Mouse (Mus musculus): Measurements from ENCODE around the gene Mrgprd. TPM values are rescaled to one million over a fixed set of nuclear protein-coding genes. Genes with fewer than 3 reads are reported as not detected.

Mrgprd gene
- total and polyA plus RNA-seq, 2 experiments from 2014 or later, result not detected

GRCm38 (mm10) chr7:145283487-145284187 lies 31.0 kb upstream of the Mrgprd start, which contains the start of gene Tpcn2:
TSS of gene Tpcn2 (minus strand) at chr7:145284011.
- H3K9ac ChIP-seq (replicated peaks; ENCODE audit: low read length), result peak within 1 kb of the TSS; percentile 47
- 3% methylated on average over 18 of the region's 18 CpGs for WGBS

GRCm38 (mm10) chr7:145284293-145284692 lies 30.3 kb upstream of the Mrgprd start:
- peak overlapping the region; percentile 44 for H3K4me3 ChIP-seq (ENCODE audit: low read length)
- H3K4me1 ChIP-seq (ENCODE audit: insufficient read depth, low read length), result 0 out of 2 replicates have a peak, but pooled peaks cover 5% of the 10 kb centered on the region

More at GRCm38 (mm10) chr7:145283487-145284187, 31.0 kb upstream of the Mrgprd start, which contains the start of gene Tpcn2:
- DNase-seq (ENCODE audit: low spot score) (peak; percentile 96), ATAC-seq (peak; percentile 94)
- Histone ChIP-seq H3K9me3 (ENCODE audit: low read length) (no peaks in the 10 kb centered on the region), H3K27me3 (ENCODE audit: insufficient read depth, low read length) (no peaks in the 10 kb centered on the region), H3K4me1 (ENCODE audit: insufficient read depth, low read length) (0 out of 2 replicates have a peak, but pooled peaks cover 5% of the 10 kb centered on the region), H3K36me3 (ENCODE audit: insufficient read depth, low read length) (no peaks in the 10 kb centered on the region), H3K4me3 (ENCODE audit: low read length) (peak within 1 kb of the TSS; percentile 44), H3K27ac (no peak within 1 kb of the TSS), H3K4me2 (ENCODE audit: low read depth, low read length) (peak within 1 kb of the TSS; percentile 64)
- TF ChIP-seq CTCF (IDR thresholded peaks at IDR 0.05; ENCODE audit: low read depth), result peak; percentile 81

GRCm38 (mm10) chr7:145285476-145285875 lies 29.2 kb upstream of the Mrgprd start:
- ATAC-seq, result no peak
- no peak overlapping the region for H3K4me3 ChIP-seq (ENCODE audit: low read length)
- H3K9me3 ChIP-seq (ENCODE audit: low read length), result no peaks in the 10 kb centered on the region
- no peaks in the 10 kb centered on the region for H3K36me3 ChIP-seq (ENCODE audit: insufficient read depth, low read length)
- no peaks in the 10 kb centered on the region for H3K27me3 ChIP-seq (ENCODE audit: insufficient read depth, low read length)
- H3K27ac ChIP-seq, result no peak overlapping the region
- 77% methylated on average over 4 of the region's 4 CpGs for WGBS
- DNase-seq (ENCODE audit: low spot score), result no peak
- no peak overlapping the region for H3K9ac ChIP-seq (replicated peaks; ENCODE audit: low read length)
- TF ChIP-seq CTCF (IDR thresholded peaks at IDR 0.05; ENCODE audit: low read depth), result no peak
- no peak overlapping the region for H3K4me2 ChIP-seq (ENCODE audit: low read depth, low read length)
- H3K4me1 ChIP-seq (ENCODE audit: insufficient read depth, low read length), result 0 out of 2 replicates have a peak, but pooled peaks cover 5% of the 10 kb centered on the region

More at GRCm38 (mm10) chr7:145284293-145284692, 30.3 kb upstream of the Mrgprd start:
- H3K27ac ChIP-seq, result no peak overlapping the region
- no peaks in the 10 kb centered on the region for H3K36me3 ChIP-seq (ENCODE audit: insufficient read depth, low read length)
- WGBS, result 51% methylated on average over 3 of the region's 3 CpGs
- no peaks in the 10 kb centered on the region for H3K9me3 ChIP-seq (ENCODE audit: low read length)
- ATAC-seq (no peak), DNase-seq (ENCODE audit: low spot score) (no peak)
- H3K9ac ChIP-seq (replicated peaks; ENCODE audit: low read length), result no peak overlapping the region
- no peaks in the 10 kb centered on the region for H3K27me3 ChIP-seq (ENCODE audit: insufficient read depth, low read length)
- TF ChIP-seq CTCF (IDR thresholded peaks at IDR 0.05; ENCODE audit: low read depth), result no peak
- peak overlapping the region; percentile 64 for H3K4me2 ChIP-seq (ENCODE audit: low read depth, low read length)

GRCm38 (mm10) chr7:145287410-145287809 lies 27.2 kb upstream of the Mrgprd start:
- no peak for DNase-seq (ENCODE audit: low spot score)
- no peak for TF ChIP-seq CTCF (IDR thresholded peaks at IDR 0.05; ENCODE audit: low read depth)
- WGBS, result 74% methylated on average over 6 of the region's 6 CpGs

GRCm38 (mm10) chr7:145289302-145289701 lies 25.3 kb upstream of the Mrgprd start:
- no peaks in the 10 kb centered on the region for H3K4me1 ChIP-seq (ENCODE audit: insufficient read depth, low read length)
- peak; percentile 71 for TF ChIP-seq CTCF (IDR thresholded peaks at IDR 0.05; ENCODE audit: low read depth)
- H3K4me3 ChIP-seq (ENCODE audit: low read length), result no peak overlapping the region
- no peak overlapping the region for H3K4me2 ChIP-seq (ENCODE audit: low read depth, low read length)
- peak; percentile 63; the same call in 1 of the 2 replicates for ATAC-seq
- WGBS, result 23% methylated on average over 5 of the region's 5 CpGs
- DNase-seq (ENCODE audit: low spot score), result peak; percentile 65
- H3K27ac ChIP-seq, result no peak overlapping the region
- H3K9me3 ChIP-seq (ENCODE audit: low read length), result no peaks in the 10 kb centered on the region
- H3K27me3 ChIP-seq (ENCODE audit: insufficient read depth, low read length), result no peaks in the 10 kb centered on the region
- H3K9ac ChIP-seq (replicated peaks; ENCODE audit: low read length), result no peak overlapping the region
- H3K36me3 ChIP-seq (ENCODE audit: insufficient read depth, low read length), result no peaks in the 10 kb centered on the region

More at GRCm38 (mm10) chr7:145287410-145287809, 27.2 kb upstream of the Mrgprd start:
- H3K4me1 ChIP-seq (ENCODE audit: insufficient read depth, low read length), result 0 out of 2 replicates have a peak, but pooled peaks cover 5% of the 10 kb centered on the region
- no peak for ATAC-seq
- no peak overlapping the region for H3K9ac ChIP-seq (replicated peaks; ENCODE audit: low read length)
- no peaks in the 10 kb centered on the region for H3K27me3 ChIP-seq (ENCODE audit: insufficient read depth, low read length)
- H3K4me2 ChIP-seq (ENCODE audit: low read depth, low read length), result no peak overlapping the region
- H3K4me3 ChIP-seq (ENCODE audit: low read length), result no peak overlapping the region
- no peaks in the 10 kb centered on the region for H3K36me3 ChIP-seq (ENCODE audit: insufficient read depth, low read length)
- no peaks in the 10 kb centered on the region for H3K9me3 ChIP-seq (ENCODE audit: low read length)
- no peak overlapping the region for H3K27ac ChIP-seq

GRCm38 (mm10) chr7:145291847-145292246 lies 22.8 kb upstream of the Mrgprd start:
- TF ChIP-seq CTCF (IDR thresholded peaks at IDR 0.05; ENCODE audit: low read depth), result no peak
- no peaks in the 10 kb centered on the region for H3K9me3 ChIP-seq (ENCODE audit: low read length)
- no peaks in the 10 kb centered on the region for H3K36me3 ChIP-seq (ENCODE audit: insufficient read depth, low read length)
- DNase-seq (ENCODE audit: low spot score), result no peak
- H3K4me3 ChIP-seq (ENCODE audit: low read length), result no peak overlapping the region
- no peak overlapping the region for H3K9ac ChIP-seq (replicated peaks; ENCODE audit: low read length)
- no peak overlapping the region for H3K27ac ChIP-seq
- H3K27me3 ChIP-seq (ENCODE audit: insufficient read depth, low read length), result no peaks in the 10 kb centered on the region
- no peak overlapping the region for H3K4me2 ChIP-seq (ENCODE audit: low read depth, low read length)
- H3K4me1 ChIP-seq (ENCODE audit: insufficient read depth, low read length), result no peaks in the 10 kb centered on the region
- ATAC-seq, result no peak
- WGBS, result 96% methylated on average over 2 of the region's 2 CpGs

- TF ChIP-seq CTCF (IDR thresholded peaks at IDR 0.05; ENCODE audit: low read depth), result no peak
- Histone ChIP-seq H3K9me3 (ENCODE audit: low read length) (no peaks in the 10 kb centered on the region), H3K9ac (replicated peaks; ENCODE audit: low read length) (no peak overlapping the region), H3K27ac (no peak overlapping the region), H3K4me1 (ENCODE audit: insufficient read depth, low read length) (no peaks in the 10 kb centered on the region), H3K27me3 (ENCODE audit: insufficient read depth, low read length) (no peaks in the 10 kb centered on the region), H3K4me2 (ENCODE audit: low read depth, low read length) (no peak overlapping the region), H3K36me3 (ENCODE audit: insufficient read depth, low read length) (no peaks in the 10 kb centered on the region), H3K4me3 (ENCODE audit: low read length) (no peak overlapping the region)
- 75% methylated on average over 2 of the region's 2 CpGs for WGBS
- DNase-seq (ENCODE audit: low spot score) (no peak), ATAC-seq (no peak)
These were observed 21.9 kb upstream of the Mrgprd start for GRCm38 (mm10) chr7:145292726-145293125.

All from hindbrain, postnatal 0 days (tissue).